Mouse (Mus musculus) brain, embryonic 18.5 days (tissue): ENCODE measurements around the gene Atxn1.

Experiments
- DNase-seq: peaks from one replicate; pipeline ENCODE4 v3.0.0-alpha.2; 2012; ENCODE audit warnings: low read depth, low spot score

Atxn1 gene

GRCm38 (mm10) chr13:45726181-45726580 lies 238.6 kb downstream of the Atxn1 start:
- DNase-seq: no peak

GRCm38 (mm10) chr13:45724507-45725259 lies 240.1 kb downstream of the Atxn1 start:
- no peak for DNase-seq

GRCm38 (mm10) chr13:45722885-45723284 lies 241.9 kb downstream of the Atxn1 start:
- DNase-seq: no peak

- no peak for DNase-seq
These were observed 243.2 kb downstream of the Atxn1 start for GRCm38 (mm10) chr13:45721621-45722020.

DNA sequence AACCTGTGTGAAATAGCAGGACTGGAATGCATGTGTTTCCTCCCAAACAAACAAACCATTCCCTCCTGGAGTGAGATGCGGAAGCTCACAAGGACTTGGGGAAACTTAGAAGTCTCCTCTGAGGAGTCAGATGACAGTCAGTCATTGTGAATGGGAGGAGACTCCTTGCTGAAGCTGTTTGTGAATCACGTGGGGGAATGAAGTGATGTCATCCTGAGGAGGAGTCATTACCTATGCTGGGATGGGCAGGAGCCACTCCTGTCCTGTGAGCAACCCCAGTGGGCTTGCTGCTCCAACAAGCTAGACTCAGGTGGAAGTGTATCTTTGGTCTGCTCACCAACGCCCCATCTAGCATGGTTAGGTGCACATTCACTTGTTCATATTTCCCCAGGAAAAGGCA lies 246.0 kb downstream of the Atxn1 start:
- DNase-seq: no peak

DNA sequence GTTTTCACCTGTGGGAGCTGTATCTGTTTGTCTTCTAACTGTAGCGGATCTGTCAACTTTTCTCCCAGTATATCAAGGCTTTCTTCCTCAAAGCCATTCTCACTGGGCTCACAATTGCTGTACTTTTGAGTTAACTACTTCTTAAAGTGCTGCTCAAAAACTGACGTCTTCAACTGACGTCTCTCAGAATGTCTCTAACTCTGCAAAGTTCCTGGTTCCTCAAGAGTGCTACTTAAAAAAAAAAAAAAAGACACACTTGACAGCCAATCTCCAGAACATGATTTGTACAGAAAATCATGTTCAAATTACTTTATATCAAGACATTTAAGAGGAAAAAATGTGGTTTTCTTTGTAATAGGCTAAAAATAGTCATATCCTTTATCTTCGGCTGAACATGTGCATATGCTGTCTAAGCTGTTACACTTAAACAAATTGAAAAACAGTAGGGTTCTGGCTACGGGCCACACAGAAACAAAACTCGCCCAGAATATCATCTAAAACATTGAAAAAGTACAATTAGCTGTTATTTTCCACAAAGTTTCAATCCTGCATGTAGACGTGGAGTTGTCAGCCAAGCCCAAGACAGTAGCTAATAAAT lies 249.1 kb downstream of the Atxn1 start:
- no peak for DNase-seq

DNA sequence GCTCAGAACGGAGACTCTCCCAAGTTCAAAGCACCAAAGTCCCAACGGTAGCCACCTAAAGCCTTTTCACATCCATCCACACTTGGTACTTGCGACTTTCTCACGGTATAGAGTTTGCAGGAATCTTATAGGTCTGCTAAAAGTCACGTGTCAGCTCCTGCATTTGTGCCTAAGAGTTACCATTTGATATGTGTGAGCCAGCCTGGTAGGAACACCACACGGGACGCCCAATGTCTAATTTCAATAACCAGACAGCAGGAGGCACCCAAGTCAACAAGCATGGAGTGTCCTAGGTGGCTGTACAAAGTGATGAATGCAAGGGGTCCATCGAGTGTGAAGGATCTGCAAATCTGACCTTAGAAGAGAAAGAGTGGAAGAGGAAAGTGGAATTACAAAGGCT lies 254.8 kb downstream of the Atxn1 start:
- no peak for DNase-seq

- DNase-seq: peak; percentile 55
These were observed 255.4 kb downstream of the Atxn1 start for GRCm38 (mm10) chr13:45709402-45709801.

GRCm38 (mm10) chr13:45701296-45701790 lies 263.5 kb downstream of the Atxn1 start:
- DNase-seq: no peak

- no peak for DNase-seq
These were observed 265.8 kb downstream of the Atxn1 start for GRCm38 (mm10) chr13:45698982-45699381.

DNA sequence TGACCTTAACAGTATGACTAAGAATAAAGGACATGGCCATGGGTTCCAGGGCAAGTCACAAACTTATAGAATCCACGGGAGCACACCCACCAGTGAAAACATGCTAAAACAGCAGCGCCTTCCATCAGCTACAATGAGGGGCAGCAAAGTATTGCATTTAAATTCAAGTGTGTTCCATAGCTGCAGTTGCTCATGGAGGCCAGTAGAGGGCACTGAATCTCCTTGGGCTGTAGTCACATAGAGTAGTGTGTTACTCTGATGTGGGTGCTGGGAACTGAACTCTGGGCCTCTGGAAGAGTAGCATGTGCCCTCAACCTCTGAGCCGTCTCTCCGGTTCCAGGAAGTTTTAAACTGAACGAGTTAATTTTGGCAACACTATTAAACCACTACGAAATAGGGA lies 268.8 kb downstream of the Atxn1 start:
- no peak for DNase-seq

DNA sequence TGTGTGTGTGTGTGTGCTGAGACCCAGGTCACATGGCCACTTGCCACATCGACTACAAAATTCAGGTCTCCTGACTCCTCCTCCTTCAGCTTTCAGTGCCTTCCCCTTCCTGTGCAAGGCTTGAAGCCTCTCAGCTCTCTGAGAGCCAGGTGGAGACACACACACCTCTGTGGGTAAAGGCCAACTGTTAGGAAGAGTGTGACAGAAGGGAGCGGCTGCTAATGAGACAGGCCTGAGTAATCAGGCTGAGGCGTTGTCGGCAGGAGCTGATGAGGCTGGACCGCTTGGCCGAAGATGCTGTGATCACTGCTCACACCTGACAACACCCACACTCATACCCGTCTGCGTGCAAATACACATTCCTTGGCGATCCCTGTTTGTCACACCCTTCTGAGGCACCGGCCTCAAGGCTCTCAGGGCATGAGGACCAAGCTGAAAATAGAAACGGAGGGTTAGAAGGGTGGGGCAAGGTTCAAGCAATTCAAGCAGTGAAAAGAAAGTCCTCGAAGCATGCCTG lies 269.8 kb downstream of the Atxn1 start:
- no peak for DNase-seq

DNA sequence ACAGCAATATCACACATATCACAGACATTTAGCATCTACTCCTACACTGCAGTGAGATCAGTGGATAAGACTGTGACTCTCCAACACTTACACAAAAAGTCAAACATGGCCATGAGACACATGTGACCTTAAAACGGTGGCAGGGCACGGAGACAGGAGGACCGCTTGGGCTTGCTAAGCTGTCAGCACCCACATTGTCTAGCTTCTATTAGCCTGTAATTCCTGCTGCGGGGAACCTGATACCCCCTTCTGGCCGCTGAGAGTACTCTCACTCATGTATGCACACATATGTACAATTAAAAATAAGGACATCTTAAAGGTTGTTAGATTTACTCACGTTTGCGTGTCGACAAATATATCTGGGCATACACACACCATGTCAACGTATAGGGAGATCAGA lies 270.9 kb downstream of the Atxn1 start:
- no peak for DNase-seq

DNA sequence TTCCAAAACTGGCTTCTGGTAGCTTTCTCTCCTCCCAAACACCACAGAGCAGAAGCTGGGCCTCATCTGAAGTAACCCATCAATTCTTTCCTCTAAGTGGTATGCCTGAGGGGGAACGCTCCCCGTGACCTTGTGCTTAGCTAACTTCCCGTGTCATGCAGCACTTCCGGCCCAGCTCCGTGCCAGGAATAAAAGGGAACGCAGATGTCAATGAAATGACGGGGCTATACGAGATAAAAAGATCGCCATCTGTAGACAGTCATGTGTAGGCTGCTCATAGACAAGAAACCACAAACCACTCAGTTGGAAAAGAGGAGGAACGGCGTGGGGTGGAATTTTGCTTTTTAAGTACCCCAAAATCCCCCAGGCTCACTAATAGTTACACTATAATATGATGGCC lies 271.3 kb downstream of the Atxn1 start:
- no peak for DNase-seq

- no peak for DNase-seq
These were observed 271.7 kb downstream of the Atxn1 start for GRCm38 (mm10) chr13:45693126-45693525.

- DNase-seq: no peak
These were observed 272.4 kb downstream of the Atxn1 start for GRCm38 (mm10) chr13:45692440-45692839.

- DNase-seq: no peak
These were observed 274.4 kb downstream of the Atxn1 start for GRCm38 (mm10) chr13:45690426-45690825.

DNA sequence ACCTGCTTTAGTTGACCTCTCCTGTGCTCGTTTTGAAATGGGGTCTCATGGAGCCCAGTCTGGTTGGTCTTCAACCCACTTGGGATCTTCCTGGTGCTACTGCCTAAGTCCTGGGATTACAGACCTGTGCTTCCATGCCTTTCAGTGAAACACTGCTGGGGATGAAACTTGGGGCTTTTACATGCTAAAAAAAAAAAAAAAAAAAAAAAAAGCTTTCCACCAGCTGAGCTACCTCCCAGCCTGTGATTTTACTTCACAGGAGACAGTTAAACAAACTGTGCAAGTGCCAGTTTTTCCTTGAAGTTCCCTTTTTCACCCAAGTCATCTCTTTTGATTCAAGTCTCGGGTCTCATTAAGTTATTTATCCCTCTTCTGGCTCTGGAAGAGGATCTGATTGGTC lies 275.9 kb downstream of the Atxn1 start:
- DNase-seq: no peak

- no peak for DNase-seq
These were observed 277.2 kb downstream of the Atxn1 start for GRCm38 (mm10) chr13:45687581-45687980.

DNA sequence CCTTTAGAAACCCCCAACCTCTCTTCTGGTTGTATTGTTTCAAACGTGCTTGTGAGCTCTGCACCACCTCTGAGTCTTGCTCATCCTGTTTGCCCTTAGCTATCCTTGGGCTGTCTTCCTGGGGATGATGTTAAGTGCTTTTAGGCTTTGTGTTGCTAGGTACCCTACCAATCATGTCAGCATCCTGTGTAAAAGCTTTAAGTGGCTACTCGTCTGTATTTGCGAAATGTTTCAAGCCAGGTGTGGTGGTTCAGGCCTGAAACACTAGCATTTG lies 278.6 kb downstream of the Atxn1 start:
- no peak for DNase-seq

DNA sequence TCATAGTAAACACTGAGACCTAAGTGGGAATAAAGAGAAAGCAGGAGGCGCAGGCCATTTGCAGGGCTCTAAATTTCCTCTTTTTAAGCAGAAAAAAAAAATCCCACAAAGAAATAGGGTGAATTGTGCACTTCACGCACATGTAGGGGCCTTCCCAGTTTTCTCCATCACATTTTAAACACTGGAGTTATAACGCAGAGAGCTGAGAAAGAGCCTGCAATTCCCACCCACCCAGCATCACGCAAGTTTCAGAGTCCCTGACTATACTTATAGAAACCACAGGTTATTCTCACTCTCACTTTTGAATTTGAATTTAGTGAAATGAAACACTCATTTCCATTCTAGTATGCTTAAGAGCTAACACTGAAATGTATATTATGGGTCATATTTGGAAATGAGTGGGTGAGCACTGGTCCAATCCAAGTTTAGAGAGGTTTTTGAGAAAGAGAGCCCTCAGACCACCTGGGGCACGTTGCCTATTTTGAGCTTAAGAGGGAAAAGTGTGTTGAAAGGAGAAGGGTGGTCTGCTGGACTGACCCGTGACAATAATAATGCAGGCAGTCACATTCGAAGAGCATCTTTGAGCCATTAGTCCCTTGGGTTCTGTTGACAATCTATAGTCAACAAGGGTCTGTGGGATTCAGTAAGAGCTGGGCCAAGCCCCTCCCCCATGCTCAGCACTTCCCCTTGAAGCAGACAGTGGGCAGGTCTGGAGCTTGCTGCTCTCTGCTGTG lies 279.1 kb downstream of the Atxn1 start:
- no peak for DNase-seq

DNA sequence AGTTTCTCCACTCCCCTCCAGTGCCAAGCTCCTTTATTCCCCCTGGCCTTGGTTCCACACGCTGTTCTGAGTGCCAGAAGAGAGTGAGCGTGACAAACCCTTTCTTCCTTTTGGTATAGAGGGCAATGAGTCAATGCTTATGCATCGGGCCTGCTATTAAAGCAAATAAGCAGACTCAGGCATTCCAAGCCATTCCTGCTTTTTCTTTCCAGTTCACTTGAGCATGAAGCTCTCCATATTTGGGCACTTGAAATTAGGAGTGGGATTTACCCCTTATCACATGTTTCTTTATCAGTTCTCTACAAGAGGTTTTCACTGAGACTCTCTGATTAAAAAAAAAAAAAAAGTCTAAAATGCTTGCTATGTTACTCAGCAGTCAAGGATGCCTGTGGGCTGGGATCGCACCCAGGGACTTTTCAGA lies 279.9 kb downstream of the Atxn1 start:
- DNase-seq: no peak

DNA sequence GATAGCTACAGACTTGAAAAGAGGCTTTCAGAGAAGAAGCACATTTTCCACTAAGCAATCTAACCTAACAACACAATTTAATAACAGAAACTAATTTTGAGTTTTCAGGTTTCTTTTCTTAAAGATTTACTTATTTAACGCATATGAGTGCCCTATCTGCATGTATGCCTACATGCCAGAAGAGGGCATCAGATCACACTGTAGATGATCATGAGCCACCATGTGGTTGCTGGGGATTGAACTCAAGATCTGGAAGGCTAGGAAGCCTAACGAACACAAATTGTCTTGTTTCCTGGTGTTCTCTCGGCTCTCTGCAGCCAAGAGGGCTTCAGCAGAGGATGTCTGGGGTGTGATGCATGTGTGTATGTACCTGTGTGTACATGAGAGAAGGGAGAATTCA lies 280.8 kb downstream of the Atxn1 start:
- no peak for DNase-seq
